Mouse (Mus musculus) hindbrain, embryonic 10.5 days (tissue): ENCODE data around the gene Gm9833. TPM values are rescaled to one million over a fixed set of nuclear protein-coding genes. Genes with fewer than 3 reads are reported as not detected.

Source experiments
- DNase-seq: peaks from one replicate; pipeline ENCODE4 v3.0.0-alpha.2; 2017; ENCODE audit warnings: low spot score
- H3K27ac ChIP-seq: fragments of 300-500 bp; sonication (generic); 2 replicates; pipeline ENCODE4 v1.5.1; 2016; ENCODE audit warnings: mild to moderate bottlenecking, moderate library complexity
- H3K27me3 ChIP-seq: fragments of 300-500 bp; sonication (generic); 2 replicates; pipeline ENCODE4 v1.6.1; 2016; ENCODE audit warnings: mild to moderate bottlenecking; ENCODE audit not compliant: poor library complexity, insufficient read depth, severe bottlenecking
- H3K36me3 ChIP-seq: fragments of 300-500 bp; sonication (generic); 2 replicates; pipeline ENCODE4 v1.6.1; 2016; ENCODE audit warnings: mild to moderate bottlenecking, moderate library complexity
- H3K4me1 ChIP-seq: fragments of 300-500 bp; sonication (generic); replicated peaks from 2 replicates; pipeline ENCODE4 v1.6.1; 2016; ENCODE audit warnings: mild to moderate bottlenecking
- H3K4me3 ChIP-seq: fragments of 300-500 bp; sonication (generic); 2 replicates; pipeline ENCODE4 v1.5.1; 2016; ENCODE audit warnings: mild to moderate bottlenecking, moderate library complexity
- H3K9me3 ChIP-seq: fragments of 300-500 bp; sonication (generic); 2 replicates; pipeline ENCODE4 v1.6.1; 2016; ENCODE audit warnings: mild to moderate bottlenecking, moderate library complexity
- WGBS: fragments of 180-500 bp; shearing (Covaris S2); methylation state at CpG from one replicate; pipeline ENCODE4 v1.1.7; 2016; 5-methylcytosine and 5-hydroxymethylcytosine counted together
- polyA plus RNA-seq: library from polyadenylated mRNA; unstranded; fragments of >200 nt; fragmentation: Nextera tagmentation; extraction: Ambion mirVana; gene quantifications from 2 replicates; pipeline ENCODE4 v1.2.1, GENCODE M21; 2016

The Gm9833 gene
- polyA plus RNA-seq, 1 experiment from 2014 or later: 6.7 TPM

- Histone ChIP-seq H3K9me3 (no peaks in the 10 kb centered on the region), H3K4me3 (no peak overlapping the region), H3K4me1 (no peaks in the 10 kb centered on the region), H3K36me3 (no peaks in the 10 kb centered on the region), H3K27ac (no peak overlapping the region), H3K27me3 (peaks cover 8% of the 10 kb centered on the region)
- peak; percentile 23 for DNase-seq
- WGBS: 61% methylated on average over 7 of the region's 7 CpGs
Measured at GRCm38 (mm10) chr3:10092499-10092898, 4.6 kb downstream of the Gm9833 start.

GRCm38 (mm10) chr3:10092914-10093313 is 5.0 kb downstream of the Gm9833 start:
- 79% methylated on average over 6 of the region's 6 CpGs for WGBS
- H3K27me3 ChIP-seq: peaks cover 5% of the 10 kb centered on the region; the same call in 1 of the 2 replicates
- no peak overlapping the region for H3K4me3 ChIP-seq
- no peaks in the 10 kb centered on the region for H3K4me1 ChIP-seq
- no peak for DNase-seq
- H3K27ac ChIP-seq: no peak overlapping the region
- H3K9me3 ChIP-seq: no peaks in the 10 kb centered on the region
- no peaks in the 10 kb centered on the region for H3K36me3 ChIP-seq

GRCm38 (mm10) chr3:10095076-10095622 is 7.2 kb downstream of the Gm9833 start:
- H3K9me3 ChIP-seq: no peaks in the 10 kb centered on the region
- H3K36me3 ChIP-seq: no peaks in the 10 kb centered on the region
- H3K4me3 ChIP-seq: no peak overlapping the region
- H3K27me3 ChIP-seq: no peaks in the 10 kb centered on the region
- H3K27ac ChIP-seq: no peak overlapping the region
- no peak for DNase-seq
- WGBS: 85% methylated on average over 2 of the region's 2 CpGs
- no peaks in the 10 kb centered on the region for H3K4me1 ChIP-seq

- H3K4me1 ChIP-seq: no peaks in the 10 kb centered on the region
- 85% methylated on average over 5 of the region's 5 CpGs for WGBS
- DNase-seq: no peak
- no peaks in the 10 kb centered on the region for H3K36me3 ChIP-seq
- H3K9me3 ChIP-seq: no peaks in the 10 kb centered on the region
- no peak overlapping the region for H3K4me3 ChIP-seq
- no peak overlapping the region for H3K27ac ChIP-seq
- no peaks in the 10 kb centered on the region for H3K27me3 ChIP-seq
Measured at GRCm38 (mm10) chr3:10099756-10100155, 11.8 kb downstream of the Gm9833 start.

- no peak for DNase-seq
- no peak overlapping the region for H3K4me3 ChIP-seq
- WGBS: 95% methylated on average over 2 of the region's 2 CpGs
- no peaks in the 10 kb centered on the region for H3K4me1 ChIP-seq
- no peak overlapping the region for H3K27ac ChIP-seq
- no peaks in the 10 kb centered on the region for H3K36me3 ChIP-seq
- no peaks in the 10 kb centered on the region for H3K27me3 ChIP-seq
- H3K9me3 ChIP-seq: no peaks in the 10 kb centered on the region
Measured at GRCm38 (mm10) chr3:10111570-10111969, 23.7 kb downstream of the Gm9833 start.

- Histone ChIP-seq H3K4me1 (no peaks in the 10 kb centered on the region), H3K27ac (no peak overlapping the region), H3K9me3 (no peaks in the 10 kb centered on the region), H3K4me3 (no peak overlapping the region), H3K27me3 (no peaks in the 10 kb centered on the region), H3K36me3 (no peaks in the 10 kb centered on the region)
- WGBS: 82% methylated on average over 4 of the region's 4 CpGs
- no peak for DNase-seq
Measured at GRCm38 (mm10) chr3:10112196-10112595, 24.3 kb downstream of the Gm9833 start.

- 84% methylated on average over 2 of the region's 2 CpGs for WGBS
- no peak overlapping the region for H3K27ac ChIP-seq
- DNase-seq: no peak
- no peak overlapping the region for H3K4me3 ChIP-seq
- H3K4me1 ChIP-seq: no peaks in the 10 kb centered on the region
- no peaks in the 10 kb centered on the region for H3K27me3 ChIP-seq
- no peaks in the 10 kb centered on the region for H3K9me3 ChIP-seq
- H3K36me3 ChIP-seq: no peaks in the 10 kb centered on the region
Measured at GRCm38 (mm10) chr3:10112660-10113059, 24.8 kb downstream of the Gm9833 start.

GRCm38 (mm10) chr3:10116531-10116930 is 28.6 kb downstream of the Gm9833 start:
- H3K4me3 ChIP-seq: no peak overlapping the region
- H3K36me3 ChIP-seq: no peaks in the 10 kb centered on the region
- H3K4me1 ChIP-seq: no peaks in the 10 kb centered on the region
- H3K9me3 ChIP-seq: no peaks in the 10 kb centered on the region
- no peaks in the 10 kb centered on the region for H3K27me3 ChIP-seq
- WGBS: 93% methylated on average over 12 of the region's 12 CpGs
- H3K27ac ChIP-seq: no peak overlapping the region
- no peak for DNase-seq

- Histone ChIP-seq H3K36me3 (no peaks in the 10 kb centered on the region), H3K27ac (no peak overlapping the region), H3K9me3 (no peaks in the 10 kb centered on the region), H3K27me3 (no peaks in the 10 kb centered on the region), H3K4me3 (no peak overlapping the region), H3K4me1 (no peaks in the 10 kb centered on the region)
- 88% methylated on average over 9 of the region's 9 CpGs for WGBS
- DNase-seq: no peak
Measured at GRCm38 (mm10) chr3:10121232-10121631, 33.3 kb downstream of the Gm9833 start.

GRCm38 (mm10) chr3:10121956-10122739 is 34.2 kb downstream of the Gm9833 start:
- Histone ChIP-seq H3K27me3 (no peaks in the 10 kb centered on the region), H3K27ac (no peak overlapping the region), H3K4me1 (no peaks in the 10 kb centered on the region), H3K36me3 (no peaks in the 10 kb centered on the region), H3K4me3 (no peak overlapping the region), H3K9me3 (no peaks in the 10 kb centered on the region)
- DNase-seq: no peak
- WGBS: 82% methylated on average over 6 of the region's 6 CpGs

- no peak overlapping the region for H3K27ac ChIP-seq
- H3K4me1 ChIP-seq: no peaks in the 10 kb centered on the region
- H3K27me3 ChIP-seq: no peaks in the 10 kb centered on the region
- H3K4me3 ChIP-seq: no peak overlapping the region
- 79% methylated on average over 1 of the region's 1 CpGs for WGBS
- H3K9me3 ChIP-seq: no peaks in the 10 kb centered on the region
- no peak for DNase-seq
- H3K36me3 ChIP-seq: no peaks in the 10 kb centered on the region
Measured at GRCm38 (mm10) chr3:10123615-10124014, 35.7 kb downstream of the Gm9833 start.

- Histone ChIP-seq H3K9me3 (no peaks in the 10 kb centered on the region), H3K4me3 (no peak overlapping the region), H3K27me3 (no peaks in the 10 kb centered on the region), H3K4me1 (no peaks in the 10 kb centered on the region), H3K27ac (no peak overlapping the region), H3K36me3 (no peaks in the 10 kb centered on the region)
- no peak for DNase-seq
- WGBS: 88% methylated on average over 2 of the region's 2 CpGs
Measured at GRCm38 (mm10) chr3:10124071-10124470, 36.2 kb downstream of the Gm9833 start.

- no peak overlapping the region for H3K4me3 ChIP-seq
- no peak overlapping the region for H3K27ac ChIP-seq
- H3K9me3 ChIP-seq: no peaks in the 10 kb centered on the region
- DNase-seq: no peak
- H3K36me3 ChIP-seq: no peaks in the 10 kb centered on the region
- 84% methylated on average over 4 of the region's 4 CpGs for WGBS
- no peaks in the 10 kb centered on the region for H3K4me1 ChIP-seq
- H3K27me3 ChIP-seq: no peaks in the 10 kb centered on the region
Measured at GRCm38 (mm10) chr3:10125301-10125700, 37.4 kb downstream of the Gm9833 start.
